Mouse (Mus musculus) heart, postnatal 0 days (tissue): Measurements from ENCODE around the gene Cd300lg. TPM values are rescaled to one million over a fixed set of nuclear protein-coding genes. Genes with fewer than 3 reads are reported as not detected.

Experiments
- ATAC-seq: fragments of 200-750 bp; cut with Nextera tagmentation; 2 replicates; pipeline ENCODE4 v1.8.0; 2017; ENCODE audit warnings: low read depth, moderate number of reproducible peaks, moderate library complexity; ENCODE audit not compliant: insufficient read depth
- DNase-seq: peaks from one replicate; pipeline ENCODE4 v3.0.0-alpha.2; 2016; ENCODE audit warnings: low spot score
- H3K27ac ChIP-seq: fragments of 300-500 bp; sonication (generic); 2 replicates; pipeline ENCODE4 v1.5.1; 2014; ENCODE audit warnings: low read depth, mild to moderate bottlenecking
- H3K27me3 ChIP-seq: fragments of 300-500 bp; sonication (generic); 2 replicates; pipeline ENCODE4 v1.6.1; 2014; ENCODE audit warnings: low read length, mixed read lengths; ENCODE audit not compliant: control insufficient read depth, insufficient read depth
- H3K36me3 ChIP-seq: fragments of 300-500 bp; sonication (generic); replicated peaks from 2 replicates; pipeline ENCODE4 v1.6.1; 2014; ENCODE audit warnings: low read length, mixed read lengths; ENCODE audit not compliant: control insufficient read depth, insufficient read depth
- H3K4me1 ChIP-seq: fragments of 300-500 bp; sonication (generic); 2 replicates; pipeline ENCODE4 v1.6.1; 2014; ENCODE audit warnings: antibody characterized with exemption; ENCODE audit not compliant: control insufficient read depth, insufficient read depth
- H3K4me2 ChIP-seq: fragments of 300-500 bp; sonication (generic); 2 replicates; pipeline ENCODE4 v1.6.1; 2014; ENCODE audit warnings: low read depth, mild to moderate bottlenecking, low read length, moderate library complexity
- H3K4me3 ChIP-seq: fragments of 300-500 bp; sonication (generic); 2 replicates; pipeline ENCODE4 v1.5.1; 2014; ENCODE audit warnings: low read depth, low read length
- H3K9ac ChIP-seq: fragments of 300-500 bp; sonication (generic); replicated peaks from 2 replicates; pipeline ENCODE4 v1.6.1; 2014; ENCODE audit warnings: low read depth, low read length, mixed read lengths
- H3K9me3 ChIP-seq: fragments of 300-500 bp; sonication (generic); replicated peaks from 2 replicates; pipeline ENCODE4 v1.6.1; 2016; ENCODE audit warnings: low read length; ENCODE audit not compliant: control insufficient read depth
- CTCF ChIP-seq: IDR thresholded peaks from 2 replicates; pipeline ENCODE4 v1.5.1; 2016; ENCODE audit warnings: antibody characterized with exemption, control low read depth, low read depth
- EP300 ChIP-seq: IDR thresholded peaks from 2 replicates; pipeline ENCODE4 v1.6.1; 2016; ENCODE audit warnings: antibody characterized with exemption, low read depth
- WGBS: fragments of 180-500 bp; shearing (Covaris S2); extraction: QIAGEN DNeasy Blood & Tissue Kit; methylation state at CpG from one replicate; pipeline ENCODE4 v1.1.7; 2014; 5-methylcytosine and 5-hydroxymethylcytosine counted together
- polyA plus RNA-seq: library from polyadenylated mRNA; unstranded; fragments of >200 nt; fragmentation: Nextera tagmentation; extraction: Ambion mirVana; gene quantifications from 2 replicates; pipeline ENCODE4 v1.2.1, GENCODE M21; 2015
- total RNA-seq: library from RNA; depleted of rRNA; stranded (reverse); fragments of >200 nt; gene quantifications from 2 replicates; pipeline ENCODE4 v1.2.3, GENCODE M21; 2014; ENCODE audit warnings: low replicate concordance

Cd300lg gene
- total and polyA plus RNA-seq, 2 experiments from 2014 or later = 24.0 to 79.5 TPM

GRCm38 (mm10) chr11:102037789-102038188 is 3.5 kb upstream of the Cd300lg start:
- H3K9me3 ChIP-seq = no peaks in the 10 kb centered on the region
- 81% methylated on average over 6 of the region's 6 CpGs for WGBS

GRCm38 (mm10) chr11:102039487-102040137 is 1.7 kb upstream of the Cd300lg start:
- no peak for TF ChIP-seq CTCF
- TF ChIP-seq EP300 = peak; percentile 57; the same call in 1 of the 2 replicates
- Histone ChIP-seq H3K27ac (peak overlapping the region; percentile 75), H3K27me3 (no peaks in the 10 kb centered on the region), H3K4me3 (no peak overlapping the region), H3K9ac (no peak overlapping the region; the same call in 1 of the 2 replicates), H3K4me1 (peaks cover 4% of the 10 kb centered on the region; the same call in 1 of the 2 replicates), H3K9me3 (no peaks in the 10 kb centered on the region), H3K36me3 (no peaks in the 10 kb centered on the region), H3K4me2 (0 out of 2 replicates have a peak overlapping the region, but pooled peaks have one; percentile 6)
- DNase-seq (peak; percentile 36), ATAC-seq (peak; percentile 51)
- 59% methylated on average over 13 of the region's 13 CpGs for WGBS

More at GRCm38 (mm10) chr11:102037789-102038188, 3.5 kb upstream of the Cd300lg start:
- TF ChIP-seq EP300 (no peak), CTCF (no peak)
- Histone ChIP-seq H3K4me3 (no peak overlapping the region), H3K9ac (no peak overlapping the region), H3K36me3 (no peaks in the 10 kb centered on the region), H3K4me2 (no peak overlapping the region), H3K27ac (no peak overlapping the region), H3K27me3 (no peaks in the 10 kb centered on the region), H3K4me1 (peaks cover 4% of the 10 kb centered on the region; the same call in 1 of the 2 replicates)
- DNase-seq = no peak
- ATAC-seq = no peak

GRCm38 (mm10) chr11:102040138-102040524 is 1.2 kb upstream of the Cd300lg start:
- ATAC-seq (peak; percentile 93), DNase-seq (peak; percentile 96)
- Histone ChIP-seq H3K4me3 (no peak overlapping the region), H3K27me3 (no peaks in the 10 kb centered on the region), H3K9ac (no peak overlapping the region; the same call in 1 of the 2 replicates), H3K4me2 (0 out of 2 replicates have a peak overlapping the region, but pooled peaks have one; percentile 6), H3K27ac (peak overlapping the region; percentile 75), H3K9me3 (no peaks in the 10 kb centered on the region), H3K4me1 (peaks cover 4% of the 10 kb centered on the region; the same call in 1 of the 2 replicates), H3K36me3 (no peaks in the 10 kb centered on the region)
- WGBS = under 1% methylated on average over 9 of the region's 9 CpGs
- TF ChIP-seq CTCF = peak; percentile 89
- 0 out of 2 replicates have a peak, but pooled peaks have one; percentile 29 for TF ChIP-seq EP300

GRCm38 (mm10) chr11:102040646-102041045 is 663 bp upstream of the Cd300lg start:
- Histone ChIP-seq H3K27me3 (no peaks in the 10 kb centered on the region), H3K4me2 (no peak overlapping the region), H3K9ac (no peak overlapping the region), H3K4me1 (peaks cover 4% of the 10 kb centered on the region; the same call in 1 of the 2 replicates), H3K9me3 (no peaks in the 10 kb centered on the region), H3K36me3 (no peaks in the 10 kb centered on the region), H3K4me3 (no peak overlapping the region), H3K27ac (no peak overlapping the region)
- WGBS = 73% methylated on average over 4 of the region's 4 CpGs
- ATAC-seq (no peak), DNase-seq (no peak)
- TF ChIP-seq EP300 (no peak), CTCF (no peak)

GRCm38 (mm10) chr11:102042971-102043370 is 1.7 kb downstream of the Cd300lg start:
- Histone ChIP-seq H3K27ac (no peak overlapping the region; the same call in 1 of the 2 replicates), H3K4me1 (peaks cover 4% of the 10 kb centered on the region; the same call in 1 of the 2 replicates), H3K9ac (no peak overlapping the region), H3K36me3 (no peaks in the 10 kb centered on the region), H3K9me3 (no peaks in the 10 kb centered on the region), H3K27me3 (no peaks in the 10 kb centered on the region), H3K4me3 (peak overlapping the region; percentile 42; the same call in 1 of the 2 replicates), H3K4me2 (peak overlapping the region; percentile 49)
- DNase-seq (no peak), ATAC-seq (no peak)
- 85% methylated on average over 13 of the region's 14 CpGs for WGBS
- TF ChIP-seq EP300 (no peak), CTCF (no peak)
